Mouse (Mus musculus): ENCODE measurements at regions not wholly inside any gene's neighbourhood (a gene's known extent, or its start where the extent isn't known, plus 50 kb on each side); places are given as distances from the start of the nearest gene placed in this dataset.

GRCm38 (mm10) chr10:17042090-17042489 is 680.9 kb upstream of the Cited2 start:
- Histone ChIP-seq H3K4me3 (replicated peaks; ENCODE audit: control insufficient read depth, low read depth, low read length) (no peak overlapping the region), H3K27ac (ENCODE audit: control insufficient read depth, insufficient read depth, low read depth, low read length, poor library complexity) (no peak overlapping the region), H3K4me1 (ENCODE audit: control insufficient read depth, insufficient read depth, low read length) (no peaks in the 10 kb centered on the region)
- 88% methylated on average over 1 of the region's 1 CpGs for WGBS
- TF ChIP-seq POLR2A (IDR thresholded peaks at IDR 0.05; ENCODE audit: borderline replicate concordance, control insufficient read depth, low read depth, low read length) (no peak), CTCF (IDR thresholded peaks at IDR 0.05; ENCODE audit: control insufficient read depth, insufficient read depth, low read length) (no peak)

- Histone ChIP-seq H3K27ac (ENCODE audit: control insufficient read depth, insufficient read depth, low read depth, low read length, poor library complexity) (no peak overlapping the region), H3K4me1 (ENCODE audit: control insufficient read depth, insufficient read depth, low read length) (no peaks in the 10 kb centered on the region), H3K4me3 (replicated peaks; ENCODE audit: control insufficient read depth, low read depth, low read length) (no peak overlapping the region)
- TF ChIP-seq POLR2A (IDR thresholded peaks at IDR 0.05; ENCODE audit: borderline replicate concordance, control insufficient read depth, low read depth, low read length) (no peak), CTCF (IDR thresholded peaks at IDR 0.05; ENCODE audit: control insufficient read depth, insufficient read depth, low read length) (no peak)
- WGBS: 55% methylated on average over 3 of the region's 3 CpGs
Measured at GRCm38 (mm10) chr10:17042973-17043372, 680.0 kb upstream of the Cited2 start.

- Histone ChIP-seq H3K27ac (ENCODE audit: control insufficient read depth, insufficient read depth, low read depth, low read length, poor library complexity) (no peak overlapping the region), H3K4me3 (replicated peaks; ENCODE audit: control insufficient read depth, low read depth, low read length) (no peak overlapping the region), H3K4me1 (ENCODE audit: control insufficient read depth, insufficient read depth, low read length) (no peaks in the 10 kb centered on the region)
- WGBS: 82% methylated on average over 5 of the region's 5 CpGs
- TF ChIP-seq CTCF (IDR thresholded peaks at IDR 0.05; ENCODE audit: control insufficient read depth, insufficient read depth, low read length) (no peak), POLR2A (IDR thresholded peaks at IDR 0.05; ENCODE audit: borderline replicate concordance, control insufficient read depth, low read depth, low read length) (no peak)
Measured at GRCm38 (mm10) chr10:17046765-17047164, 676.3 kb upstream of the Cited2 start.

GRCm38 (mm10) chr10:17072906-17073305 is 650.1 kb upstream of the Cited2 start:
- H3K4me1 ChIP-seq (ENCODE audit: control insufficient read depth, insufficient read depth, low read length): no peaks in the 10 kb centered on the region; the same call in 1 of the 2 replicates
- 77% methylated on average over 1 of the region's 1 CpGs for WGBS
- TF ChIP-seq POLR2A (IDR thresholded peaks at IDR 0.05; ENCODE audit: borderline replicate concordance, control insufficient read depth, low read depth, low read length) (no peak), CTCF (IDR thresholded peaks at IDR 0.05; ENCODE audit: control insufficient read depth, insufficient read depth, low read length) (no peak)
- no peak overlapping the region for H3K27ac ChIP-seq (ENCODE audit: control insufficient read depth, insufficient read depth, low read depth, low read length, poor library complexity)
- H3K4me3 ChIP-seq (replicated peaks; ENCODE audit: control insufficient read depth, low read depth, low read length): no peak overlapping the region

GRCm38 (mm10) chr10:17074013-17074401 is 649.0 kb upstream of the Cited2 start:
- WGBS: 69% methylated on average over 1 of the region's 1 CpGs
- H3K4me3 ChIP-seq (replicated peaks; ENCODE audit: control insufficient read depth, low read depth, low read length): no peak overlapping the region
- no peak overlapping the region for H3K27ac ChIP-seq (ENCODE audit: control insufficient read depth, insufficient read depth, low read depth, low read length, poor library complexity)
- no peaks in the 10 kb centered on the region; the same call in 1 of the 2 replicates for H3K4me1 ChIP-seq (ENCODE audit: control insufficient read depth, insufficient read depth, low read length)
- no peak for TF ChIP-seq POLR2A (IDR thresholded peaks at IDR 0.05; ENCODE audit: borderline replicate concordance, control insufficient read depth, low read depth, low read length)
- TF ChIP-seq CTCF (IDR thresholded peaks at IDR 0.05; ENCODE audit: control insufficient read depth, insufficient read depth, low read length): no peak

- Histone ChIP-seq H3K27ac (ENCODE audit: control insufficient read depth, insufficient read depth, low read depth, low read length, poor library complexity) (no peak overlapping the region), H3K4me3 (replicated peaks; ENCODE audit: control insufficient read depth, low read depth, low read length) (no peak overlapping the region), H3K4me1 (ENCODE audit: control insufficient read depth, insufficient read depth, low read length) (no peaks in the 10 kb centered on the region; the same call in 1 of the 2 replicates)
- 73% methylated on average over 6 of the region's 6 CpGs for WGBS
- TF ChIP-seq POLR2A (IDR thresholded peaks at IDR 0.05; ENCODE audit: borderline replicate concordance, control insufficient read depth, low read depth, low read length) (no peak), CTCF (IDR thresholded peaks at IDR 0.05; ENCODE audit: control insufficient read depth, insufficient read depth, low read length) (no peak)
Measured at GRCm38 (mm10) chr10:17074402-17075027, 648.5 kb upstream of the Cited2 start.

GRCm38 (mm10) chr10:17075147-17075546 is 647.9 kb upstream of the Cited2 start:
- Histone ChIP-seq H3K4me1 (ENCODE audit: control insufficient read depth, insufficient read depth, low read length) (no peaks in the 10 kb centered on the region; the same call in 1 of the 2 replicates), H3K27ac (ENCODE audit: control insufficient read depth, insufficient read depth, low read depth, low read length, poor library complexity) (no peak overlapping the region), H3K4me3 (replicated peaks; ENCODE audit: control insufficient read depth, low read depth, low read length) (no peak overlapping the region)
- 30% methylated on average over 4 of the region's 4 CpGs for WGBS
- TF ChIP-seq CTCF (IDR thresholded peaks at IDR 0.05; ENCODE audit: control insufficient read depth, insufficient read depth, low read length): no peak
- no peak for TF ChIP-seq POLR2A (IDR thresholded peaks at IDR 0.05; ENCODE audit: borderline replicate concordance, control insufficient read depth, low read depth, low read length)

GRCm38 (mm10) chr10:17075576-17075975 is 647.4 kb upstream of the Cited2 start:
- Histone ChIP-seq H3K4me1 (ENCODE audit: control insufficient read depth, insufficient read depth, low read length) (no peaks in the 10 kb centered on the region; the same call in 1 of the 2 replicates), H3K4me3 (replicated peaks; ENCODE audit: control insufficient read depth, low read depth, low read length) (no peak overlapping the region), H3K27ac (ENCODE audit: control insufficient read depth, insufficient read depth, low read depth, low read length, poor library complexity) (no peak overlapping the region)
- WGBS: 6% methylated on average over 2 of the region's 2 CpGs
- no peak for TF ChIP-seq CTCF (IDR thresholded peaks at IDR 0.05; ENCODE audit: control insufficient read depth, insufficient read depth, low read length)
- TF ChIP-seq POLR2A (IDR thresholded peaks at IDR 0.05; ENCODE audit: borderline replicate concordance, control insufficient read depth, low read depth, low read length): no peak

GRCm38 (mm10) chr10:17076186-17076585 is 646.8 kb upstream of the Cited2 start:
- Histone ChIP-seq H3K4me3 (replicated peaks; ENCODE audit: control insufficient read depth, low read depth, low read length) (no peak overlapping the region), H3K27ac (ENCODE audit: control insufficient read depth, insufficient read depth, low read depth, low read length, poor library complexity) (no peak overlapping the region), H3K4me1 (ENCODE audit: control insufficient read depth, insufficient read depth, low read length) (no peaks in the 10 kb centered on the region; the same call in 1 of the 2 replicates)
- no peak for TF ChIP-seq POLR2A (IDR thresholded peaks at IDR 0.05; ENCODE audit: borderline replicate concordance, control insufficient read depth, low read depth, low read length)
- TF ChIP-seq CTCF (IDR thresholded peaks at IDR 0.05; ENCODE audit: control insufficient read depth, insufficient read depth, low read length): no peak
- 64% methylated on average over 4 of the region's 4 CpGs for WGBS

Data from bone marrow, adult 2 months (tissue).